Mouse (Mus musculus): Measurements from ENCODE around the gene Ncam1.

The Ncam1 gene

GRCm38 (mm10) chr9:49746176-49746575, 52.5 kb downstream of the Ncam1 start:
- no peak for DNase-seq

DNA sequence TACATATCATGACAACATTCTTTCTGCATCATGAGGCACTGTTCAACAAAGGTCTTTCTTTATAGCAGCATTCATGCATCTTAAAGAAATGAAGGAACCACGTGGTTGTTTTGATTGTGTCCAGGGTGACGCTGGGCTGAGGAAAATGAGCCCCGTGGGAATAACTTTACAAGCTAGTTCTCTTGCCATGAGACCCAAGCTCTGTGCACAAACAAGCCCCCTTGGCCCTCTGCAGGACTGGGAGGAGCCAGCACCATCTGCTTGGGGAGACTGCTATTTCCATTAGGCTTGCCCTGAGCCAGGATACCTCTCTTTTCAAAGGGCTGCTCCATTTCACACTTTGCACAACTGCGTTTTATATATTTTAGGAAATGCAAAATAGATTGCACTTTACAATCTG, 53.0 kb downstream of the Ncam1 start:
- DNase-seq, result peak in 1 of 2 experiments; percentile 18

DNA sequence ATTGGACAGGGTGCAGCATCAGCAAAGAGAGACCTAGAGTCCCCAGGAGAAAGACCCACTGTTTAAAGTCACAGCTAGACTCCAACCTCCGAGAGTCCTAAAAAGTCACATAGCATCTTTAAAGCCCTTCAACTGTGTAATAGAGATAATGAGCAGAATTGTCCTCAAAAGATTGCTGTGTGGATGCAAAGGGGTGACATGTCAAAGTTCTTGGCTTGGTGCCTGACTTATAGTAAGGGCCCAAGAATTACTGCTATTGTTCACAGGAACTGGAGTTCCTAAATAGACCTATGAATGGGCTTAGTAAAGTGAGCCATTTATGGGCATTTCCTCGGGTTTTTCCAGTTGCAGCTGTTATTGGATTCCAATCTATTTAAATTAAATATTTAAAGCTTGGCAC, 54.4 kb downstream of the Ncam1 start:
- DNase-seq, result no peak

DNA sequence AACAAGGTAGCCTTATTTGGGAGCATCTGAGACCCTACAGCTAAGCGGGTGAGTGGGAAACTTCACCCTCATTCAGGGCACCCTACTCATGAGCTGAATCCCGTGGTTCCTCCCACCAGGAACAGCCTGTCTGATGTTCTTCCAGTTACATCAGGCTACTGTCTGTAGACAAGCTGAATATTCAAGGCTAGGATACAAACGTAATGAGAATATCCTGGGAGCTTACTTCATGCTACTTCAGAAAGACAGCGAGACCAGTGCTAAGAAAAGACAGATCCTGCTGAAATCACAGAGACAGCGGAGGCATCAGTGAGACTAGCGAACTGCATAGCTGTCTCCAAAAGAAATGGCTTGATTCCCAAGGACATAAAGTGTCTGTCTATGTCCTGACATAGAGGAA, 58.8 kb downstream of the Ncam1 start:
- no peak for DNase-seq

DNA sequence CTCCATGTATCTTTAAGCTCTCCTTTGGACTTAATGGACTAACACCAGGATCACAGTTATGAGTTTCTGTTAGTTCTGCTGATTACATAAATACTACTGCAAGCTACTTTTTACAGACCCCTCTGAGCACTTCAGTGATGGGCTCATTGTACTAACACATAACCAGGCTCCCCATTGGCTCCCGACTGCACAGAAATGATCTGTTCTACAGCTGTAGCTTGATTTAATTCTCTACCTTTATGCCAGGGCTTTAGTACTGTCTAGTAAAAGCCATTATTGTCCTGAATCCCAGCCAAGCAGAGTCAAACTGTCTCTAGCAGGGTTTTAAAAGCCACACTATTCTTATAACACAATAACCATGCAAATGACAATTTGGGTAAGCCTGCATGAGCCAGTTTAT, 60.2 kb downstream of the Ncam1 start:
- DNase-seq, result no peak

DNA sequence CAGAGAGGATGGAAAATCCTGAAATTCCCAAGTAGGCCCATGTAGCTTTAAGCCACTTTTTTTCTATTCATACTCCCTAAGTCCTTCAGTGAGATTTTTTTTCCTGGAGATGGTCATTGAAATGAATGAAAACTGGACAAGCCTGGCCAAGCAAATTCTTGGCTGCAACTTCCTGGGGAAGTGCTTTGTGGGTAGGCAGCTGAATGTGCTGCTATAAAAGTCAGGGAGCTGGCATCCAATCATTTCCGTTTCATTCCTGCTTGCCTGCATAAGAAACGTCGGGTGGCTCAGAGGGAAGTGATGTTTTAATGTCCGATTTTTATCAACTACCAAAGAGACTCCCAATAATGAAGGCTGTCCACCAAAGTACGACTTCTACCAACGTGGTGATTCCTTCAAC, 61.6 kb downstream of the Ncam1 start:
- DNase-seq, result no peak

DNA sequence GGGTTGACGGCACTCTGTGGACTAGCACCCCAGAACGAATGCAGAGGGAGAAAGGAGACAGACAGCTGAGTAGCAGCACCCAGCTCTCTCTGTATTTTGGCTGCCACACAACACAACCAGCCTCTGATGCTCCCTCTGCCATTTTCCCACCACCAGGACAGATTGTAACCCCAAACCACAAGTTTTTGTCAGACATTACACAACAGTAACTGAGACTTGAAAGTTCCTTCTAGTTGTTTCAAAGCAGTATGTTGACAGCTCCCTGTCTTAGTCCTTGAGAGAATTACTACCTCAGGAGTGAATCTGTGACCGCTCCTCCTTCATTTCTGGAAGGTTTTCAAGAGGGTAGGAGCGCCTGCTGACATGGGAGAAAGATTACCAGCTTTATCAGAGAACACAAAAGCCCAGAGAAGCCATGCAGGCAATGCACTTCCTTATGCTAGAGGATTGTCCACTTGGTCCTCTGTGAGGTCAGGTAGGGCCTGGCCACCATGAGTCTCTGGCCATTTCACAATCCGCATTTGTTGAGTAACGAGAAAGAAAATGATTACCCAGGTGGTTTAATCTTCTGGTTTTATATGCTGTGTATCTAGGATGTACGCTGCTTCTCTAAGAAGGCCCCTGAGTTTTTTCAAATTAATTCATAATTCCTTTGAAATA, 64.2 kb downstream of the Ncam1 start:
- no peak for DNase-seq

GRCm38 (mm10) chr9:49733726-49734125, 65.0 kb downstream of the Ncam1 start:
- DNase-seq, result peak; percentile 59 to 69

- no peak for DNase-seq
These were observed 69.2 kb downstream of the Ncam1 start for GRCm38 (mm10) chr9:49729479-49729878.

DNA sequence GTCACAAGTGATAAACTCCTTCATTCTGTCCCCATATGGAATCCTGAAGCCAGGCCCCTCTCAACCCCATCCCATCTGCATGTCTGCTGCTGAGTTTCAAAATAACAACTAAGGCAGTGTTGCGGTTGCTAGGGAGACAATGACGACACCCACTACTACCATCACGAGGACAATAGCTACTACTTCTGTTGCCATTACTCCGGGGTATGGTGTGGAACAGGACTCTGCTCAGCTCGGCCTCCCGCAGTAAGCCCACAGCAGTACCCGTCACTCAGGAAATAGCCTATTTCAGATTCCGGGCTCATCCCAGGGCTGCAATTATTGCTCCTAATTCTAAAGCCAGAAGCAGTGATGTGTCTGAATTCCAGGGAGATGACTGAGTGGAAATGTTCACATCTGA, 70.5 kb downstream of the Ncam1 start:
- no peak for DNase-seq

DNA sequence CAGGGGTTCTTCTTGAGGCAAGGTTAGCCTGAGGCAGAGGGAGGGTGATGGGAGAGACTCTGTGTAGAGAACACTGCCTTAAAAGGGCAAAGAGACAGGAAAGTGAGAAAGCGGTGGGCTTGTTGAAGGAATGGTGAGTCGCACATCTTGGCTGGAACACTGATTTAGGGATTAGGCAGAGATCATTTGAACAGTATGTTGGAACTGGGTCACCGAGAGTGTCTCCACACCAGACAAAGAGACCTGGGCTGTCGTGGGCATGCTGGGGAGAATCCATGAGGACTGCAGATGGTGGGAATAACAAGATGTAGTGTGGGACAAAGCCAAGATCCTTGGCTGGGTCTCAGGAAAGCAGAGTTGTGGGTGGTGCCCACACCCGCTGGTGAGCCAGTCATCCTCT, 76.0 kb downstream of the Ncam1 start:
- DNase-seq, result peak; percentile 64 to 72

DNA sequence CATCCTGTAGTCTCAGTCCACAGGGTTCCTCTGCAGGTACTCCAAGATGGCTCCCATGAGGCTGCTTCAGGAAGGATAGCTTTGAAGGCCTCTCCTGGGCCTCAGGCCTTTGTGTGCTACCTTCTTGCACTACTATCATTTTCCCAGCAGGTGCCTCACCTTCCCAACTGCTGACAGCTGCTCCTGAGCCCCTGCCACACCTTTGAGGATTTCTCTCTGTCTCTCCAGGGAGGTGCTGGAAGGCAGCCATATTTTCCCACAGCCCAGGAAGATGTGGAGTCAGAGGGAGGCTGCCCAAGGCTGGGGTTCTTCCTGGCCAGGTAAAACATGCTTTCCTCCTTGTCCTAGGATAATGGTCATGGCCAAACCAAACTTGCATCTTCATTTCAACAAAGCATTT, 83.6 kb downstream of the Ncam1 start:
- peak; percentile 70 to 72 for DNase-seq

DNA sequence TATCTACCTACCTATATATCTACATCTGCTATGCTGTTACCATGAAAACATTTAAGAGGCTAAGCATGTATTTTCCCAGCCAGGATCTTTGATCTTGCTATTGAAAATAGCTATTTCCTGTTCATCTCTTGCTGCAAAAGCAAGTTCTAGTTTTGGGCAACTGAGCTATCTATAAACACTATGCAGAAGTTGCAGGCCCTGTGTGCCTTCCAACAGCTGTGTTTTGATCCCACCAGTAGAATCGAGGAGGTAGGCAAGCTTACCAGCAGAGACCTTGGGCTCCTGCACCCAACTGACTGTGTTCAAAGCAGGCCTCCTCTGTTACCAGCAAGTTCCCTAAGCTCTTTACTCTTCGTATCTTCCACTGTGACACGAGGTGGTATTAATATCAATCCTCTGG, 84.6 kb downstream of the Ncam1 start:
- no peak for DNase-seq

DNA sequence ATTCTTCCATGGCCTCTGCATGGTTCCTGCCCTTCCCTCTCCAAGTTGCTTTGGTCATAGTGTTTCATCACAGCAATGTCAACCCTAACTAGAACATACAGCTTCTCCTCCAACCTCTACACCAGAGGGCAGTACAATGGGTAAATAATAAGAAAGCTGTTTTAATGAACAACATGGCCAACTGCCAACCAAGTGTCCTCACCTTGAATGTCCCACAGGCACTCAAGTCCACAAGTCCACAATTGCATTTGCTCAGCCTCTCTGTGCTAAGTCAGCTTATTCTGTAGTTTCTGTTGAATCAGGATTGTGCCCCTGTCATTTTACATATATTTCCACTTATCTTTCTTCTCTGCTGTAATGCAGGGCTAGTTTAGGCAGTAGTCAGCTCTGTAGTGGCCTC, 91.1 kb downstream of the Ncam1 start:
- no peak for DNase-seq

GRCm38 (mm10) chr9:49704196-49704967, 94.3 kb downstream of the Ncam1 start:
- DNase-seq, result no peak

GRCm38 (mm10) chr9:49695371-49695770, 103.4 kb downstream of the Ncam1 start:
- no peak for DNase-seq

DNA sequence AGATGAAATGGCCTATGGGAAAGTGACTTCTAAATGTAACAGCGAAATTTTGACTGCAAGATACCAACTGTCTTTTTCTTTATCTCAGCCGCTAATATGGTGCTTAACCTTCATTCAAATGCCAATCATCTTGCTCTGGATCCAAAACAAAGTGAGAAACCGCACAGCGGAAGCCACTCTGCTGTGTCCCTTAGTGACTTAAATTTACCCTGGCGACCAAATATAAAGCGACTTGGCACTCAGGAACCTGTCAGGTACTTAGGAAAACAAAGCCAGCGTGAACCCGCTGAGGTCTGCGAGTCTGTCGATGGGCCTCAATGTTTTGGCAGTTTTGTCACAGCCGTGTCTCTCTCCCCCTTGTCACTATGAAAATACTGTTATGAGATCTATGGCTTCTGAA, 105.9 kb downstream of the Ncam1 start:
- no peak for DNase-seq

GRCm38 (mm10) chr9:49691344-49691743, 107.4 kb downstream of the Ncam1 start:
- DNase-seq, result no peak

- no peak for DNase-seq
These were observed 115.0 kb downstream of the Ncam1 start for GRCm38 (mm10) chr9:49683566-49684273.

DNA sequence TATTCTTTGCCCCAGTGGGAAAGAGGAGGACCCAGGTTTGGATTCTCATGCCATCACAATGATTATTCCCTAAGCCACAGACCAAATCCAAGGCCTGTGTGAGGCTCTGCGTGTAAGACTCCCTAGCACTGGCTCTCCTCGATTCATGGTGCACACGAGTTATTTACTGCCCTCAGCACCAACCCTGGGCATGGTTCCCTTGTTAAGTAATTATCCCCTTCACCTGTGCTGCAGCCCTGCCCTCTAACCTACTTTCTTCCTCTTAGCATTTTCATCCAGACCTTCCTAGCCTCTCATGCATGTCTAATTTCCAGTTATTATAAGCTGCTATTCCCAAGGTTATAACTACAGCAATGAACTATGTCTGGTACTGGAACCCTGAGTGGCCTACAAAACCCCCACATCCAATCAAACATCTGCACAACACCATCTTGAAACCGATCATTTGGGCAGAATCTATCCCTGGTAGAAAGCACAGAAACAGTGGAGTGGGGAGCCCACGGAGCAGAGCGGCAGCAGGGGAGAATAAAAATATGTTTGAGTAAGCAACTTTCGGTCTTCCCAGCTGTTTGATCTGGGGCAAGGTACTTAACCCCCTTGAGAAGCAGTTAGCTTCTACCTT, 116.8 kb downstream of the Ncam1 start:
- DNase-seq, result no peak

DNA sequence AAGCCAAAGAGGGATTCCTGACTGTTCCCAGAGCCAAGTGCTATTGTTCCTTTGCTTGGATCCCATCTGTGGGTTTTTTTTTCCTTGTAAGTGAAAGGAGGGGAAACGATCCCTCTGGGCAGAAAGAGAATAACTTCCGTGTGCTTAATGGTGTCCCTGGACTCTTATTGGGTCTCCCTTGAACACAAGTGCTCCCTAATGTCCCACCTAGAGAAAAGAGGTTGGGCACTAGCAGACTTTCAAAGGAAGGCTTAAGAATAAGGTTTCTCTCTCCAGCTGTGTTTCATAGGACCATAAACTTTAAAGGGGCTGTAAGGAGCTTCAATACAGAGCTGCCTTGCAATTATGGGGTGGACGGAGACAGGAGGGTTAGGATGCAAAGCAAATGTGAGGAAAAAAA, 119.5 kb downstream of the Ncam1 start:
- DNase-seq, result no peak

DNA sequence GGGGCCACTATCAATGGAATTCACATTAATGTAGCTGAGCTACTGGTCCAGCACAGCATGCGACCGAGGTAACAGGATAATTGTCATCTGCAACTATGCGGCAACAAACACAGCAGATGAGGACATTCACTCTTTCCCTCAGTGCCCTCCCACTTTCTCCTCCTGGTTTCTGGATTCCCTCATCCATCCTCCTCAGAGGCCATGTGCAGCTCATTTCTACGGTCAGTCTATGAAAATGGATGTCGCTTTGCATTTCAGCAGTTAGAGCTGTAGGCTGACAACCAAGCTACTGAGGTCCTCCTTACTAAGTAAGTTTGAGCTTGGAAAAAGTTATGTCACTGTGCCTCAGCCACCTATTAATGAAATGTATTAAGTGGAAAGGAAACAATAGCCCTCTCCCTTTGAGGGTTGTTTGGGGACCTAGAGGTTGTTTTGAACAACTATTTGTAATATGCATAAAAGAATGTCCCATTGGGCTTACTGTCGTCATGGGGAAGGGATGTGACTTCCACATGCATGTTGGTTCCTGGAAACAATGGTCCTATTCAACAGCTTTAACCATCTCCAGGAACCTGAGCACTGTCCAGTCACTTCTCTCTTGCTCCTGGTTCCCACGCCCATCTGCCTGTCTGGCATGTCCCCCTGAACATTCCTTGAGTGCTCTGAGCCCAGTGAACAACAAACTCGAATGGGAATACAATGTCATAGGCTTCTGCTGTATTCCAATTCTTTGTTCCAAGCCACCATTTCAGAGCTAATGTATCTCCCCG, 122.8 kb downstream of the Ncam1 start:
- no peak for DNase-seq

Measured in cerebellum, postnatal 36 days (tissue).